Comparison of ENCODE assay signal across 9 mouse cellular contexts in genomic region chr8:20380590-20381238, GRCm38 (mm10). TPM values are rescaled to one million over a fixed set of nuclear protein-coding genes. Genes with fewer than 3 reads are reported as not detected.
DNase-seq lines count a peak whose midpoint lies in the region; ATAC-seq and TF ChIP-seq lines count a peak whose summit lies in the region.
"Not testable (repeated sequence)": the region's sequence is repeated elsewhere in the genome, so short reads cannot be mapped to it uniquely, and the experiment has no call there.
"Had no signal": no experiment of that assay in that cellular context is flagged by ENCODE, and none has a peak within 500 bp of the region (broad histone marks: within the 10 kb centered on the region; RNA-seq: fewer than 3 reads in every experiment).

No protein-coding gene starts in this region.

- 85% methylated on average over 7 of the region's 7 CpGs for WGBS in forebrain, embryonic 11.5 days
- 89% methylated on average over 7 of the region's 7 CpGs for WGBS in hindbrain, embryonic 15.5 days
- WGBS in lung, embryonic 14.5 days, result 83% methylated on average over 7 of the region's 7 CpGs

- H3K9me3 ChIP-seq in forebrain, embryonic 11.5 days (ENCODE audit: control insufficient read depth, low read length); hindbrain, embryonic 15.5 days; lung, embryonic 14.5 days (ENCODE audit: low read depth, low read length): not testable (repeated sequence)

- H3K27me3 ChIP-seq in forebrain, embryonic 11.5 days (ENCODE audit: control insufficient read depth, insufficient read depth, low read length); hindbrain, embryonic 15.5 days; lung, embryonic 14.5 days (ENCODE audit: insufficient read depth, low read length): not testable (repeated sequence)

- peak; percentile 74 for ATAC-seq in forebrain, embryonic 11.5 days (replicated peaks; ENCODE audit: low FRiP score)
- peak; percentile 30 for ATAC-seq in granulocyte monocyte progenitor cell, adult 5-6 weeks (replicated peaks; ENCODE audit: poor library complexity, severe bottlenecking)
- peak; percentile 86 for ATAC-seq in hindbrain, embryonic 15.5 days (ENCODE audit: low FRiP score, low read depth)
- peak; percentile 84 for ATAC-seq in lung, embryonic 14.5 days (ENCODE audit: insufficient read depth)
- peak; percentile 48 for ATAC-seq in monocyte, adult 5-6 weeks (replicated peaks; ENCODE audit: insufficient number of reproducible peaks, low FRiP score, low TSS enrichment, poor library complexity, severe bottlenecking)

- H3K4me1 ChIP-seq in forebrain, embryonic 11.5 days (replicated peaks; ENCODE audit: control insufficient read depth, insufficient read depth, low read length); hindbrain, embryonic 15.5 days (replicated peaks); lung, embryonic 14.5 days (ENCODE audit: insufficient read depth): not testable (repeated sequence)

- not testable (repeated sequence) for H3K4me3 ChIP-seq in forebrain, embryonic 11.5 days (ENCODE audit: low read depth, low read length); hindbrain, embryonic 15.5 days; lung, embryonic 14.5 days (ENCODE audit: low read depth, low read length)

- not testable (repeated sequence) for H3K27ac ChIP-seq in forebrain, embryonic 11.5 days (ENCODE audit: low read depth, low read length); hindbrain, embryonic 15.5 days (replicated peaks); lung, embryonic 14.5 days (ENCODE audit: low read depth)

- TF ChIP-seq CTCF in lung, embryonic 14.5 days (IDR thresholded peaks at IDR 0.05; ENCODE audit: low read depth), result not testable (repeated sequence)

- H3K4me2 ChIP-seq in forebrain, embryonic 11.5 days (ENCODE audit: low read depth, low read length, severe bottlenecking); hindbrain, embryonic 15.5 days; lung, embryonic 14.5 days: not testable (repeated sequence)

- H3K36me3 ChIP-seq in forebrain, embryonic 11.5 days (ENCODE audit: control insufficient read depth, insufficient read depth, low read length); hindbrain, embryonic 15.5 days; lung, embryonic 14.5 days (ENCODE audit: insufficient read depth): not testable (repeated sequence)

- DNase-seq in adrenal gland, postnatal 4 days (ENCODE audit: low spot score in 2 of 2), result peak; percentile 5 to 22
- not testable (repeated sequence) for DNase-seq in forebrain, embryonic 11.5 days (ENCODE audit: low spot score); lung, embryonic 14.5 days
- DNase-seq in layer of hippocampus, adult 11-12 months (ENCODE audit: low spot score), result peak; percentile 23
- peak; percentile 7 to 8 for DNase-seq in thymus, adult 18-20 months

- H3K9ac ChIP-seq in forebrain, embryonic 11.5 days (ENCODE audit: low read length); hindbrain, embryonic 15.5 days; lung, embryonic 14.5 days: not testable (repeated sequence)

RNA-seq across cellular contexts. Expression of gene Gm15319, which starts 17.7 kb away (rescaled TPM):
- total RNA-seq in adrenal gland, postnatal 4 days (2021), result under 1 TPM; 0.42 to 0.67 TPM
- polyA plus RNA-seq in forebrain, embryonic 11.5 days (2014; fragmentation: Nextera tagmentation; extraction: Ambion mirVana), result 0.17 TPM in 1 of 2 replicates, not detected in the other
- not detected in 2 replicates for total RNA-seq in granulocyte monocyte progenitor cell, adult 5-6 weeks (2014; fragmentation: Nextera tagmentation)
- not detected in 2 replicates for total RNA-seq in granulocyte monocyte progenitor cell, adult 5-6 weeks (2017)
- not detected in 2 replicates for polyA plus RNA-seq in hindbrain, embryonic 15.5 days (2015; fragmentation: Nextera tagmentation; extraction: Ambion mirVana)
- polyA plus RNA-seq in lung, embryonic 14.5 days (2014; fragmentation: Nextera tagmentation; extraction: Ambion mirVana), result 0.23 TPM in 1 of 2 replicates, not detected in the other
- total RNA-seq in monocyte, adult 5-6 weeks (2017), result not detected in 3 replicates
- total RNA-seq: megakaryocyte, adult 5-6 weeks had no signal

Comparison
In these comparisons a context has a peak if more than half of its experiments do, and no peak if none do; other contexts are left out.
1. ATAC-seq: peak in every context shown above with its lines; median percentile 86 in hindbrain, embryonic 15.5 days; 84 in lung, embryonic 14.5 days; 74 in forebrain, embryonic 11.5 days; 48 in monocyte, adult 5-6 weeks; 30 in granulocyte monocyte progenitor cell, adult 5-6 weeks.